Mouse (Mus musculus) lung, postnatal 0 days (tissue): ENCODE measurements around the gene Rnf7. TPM values are rescaled to one million over a fixed set of nuclear protein-coding genes. Genes with fewer than 3 reads are reported as not detected.
A peak's percentile ranks its signal among the peaks of the same experiment; 100 is the strongest.
"Not testable (repeated sequence)": the region's sequence is repeated elsewhere in the genome, so short reads cannot be mapped to it uniquely, and the experiment has no call there.

Source experiments
- ATAC-seq: fragments of 200-750 bp; cut with Nextera tagmentation; 2 replicates; pipeline ENCODE4 v1.8.0; 2017; ENCODE audit warnings: moderate library complexity
- DNase-seq: peaks from one replicate; pipeline ENCODE4 v3.0.0-alpha.2; 2016; ENCODE audit warnings: low spot score
- H3K27ac ChIP-seq: fragments of 300-500 bp; sonication (generic); 2 replicates; pipeline ENCODE4 v1.5.1; 2014; ENCODE audit warnings: antibody characterized with exemption, mild to moderate bottlenecking, low read length, mixed read lengths
- H3K27me3 ChIP-seq: fragments of 300-500 bp; sonication (generic); replicated peaks from 2 replicates; pipeline ENCODE4 v1.6.1; 2014; ENCODE audit warnings: low read length, mixed read lengths; ENCODE audit not compliant: insufficient read depth
- H3K36me3 ChIP-seq: fragments of 300-500 bp; sonication (generic); 2 replicates; pipeline ENCODE4 v1.6.1; 2014; ENCODE audit warnings: low read length, mixed read lengths; ENCODE audit not compliant: insufficient read depth
- H3K4me1 ChIP-seq: fragments of 300-500 bp; sonication (generic); 2 replicates; pipeline ENCODE4 v1.6.1; 2014; ENCODE audit warnings: antibody characterized with exemption, low read depth, low read length, mixed read lengths; ENCODE audit not compliant: insufficient read depth
- H3K4me2 ChIP-seq: fragments of 300-500 bp; sonication (generic); replicated peaks from 2 replicates; pipeline ENCODE4 v1.6.1; 2014; ENCODE audit warnings: low read depth, mild to moderate bottlenecking, low read length, moderate library complexity, mixed read lengths
- H3K4me3 ChIP-seq: fragments of 300-500 bp; sonication (generic); 2 replicates; pipeline ENCODE4 v1.5.1; 2014; ENCODE audit warnings: low read depth, low read length
- H3K9ac ChIP-seq: fragments of 300-500 bp; sonication (generic); replicated peaks from 2 replicates; pipeline ENCODE4 v1.6.1; 2014; ENCODE audit warnings: low read depth, mild to moderate bottlenecking
- H3K9me3 ChIP-seq: fragments of 300-500 bp; sonication (generic); 2 replicates; pipeline ENCODE4 v1.6.1; 2016; ENCODE audit warnings: low read length, mixed read lengths
- CTCF ChIP-seq: IDR thresholded peaks from 2 replicates; pipeline ENCODE4 v1.5.1; 2016; ENCODE audit warnings: antibody characterized with exemption, mild to moderate bottlenecking
- EP300 ChIP-seq: IDR thresholded peaks from 2 replicates; pipeline ENCODE4 v1.6.1; 2016; ENCODE audit warnings: antibody characterized with exemption, mild to moderate bottlenecking, control low read depth
- WGBS: fragments of 180-500 bp; shearing (Covaris S2); extraction: QIAGEN DNeasy Blood & Tissue Kit; methylation state at CpG from one replicate; pipeline ENCODE4 v1.1.7; 2014; 5-methylcytosine and 5-hydroxymethylcytosine counted together
- polyA plus RNA-seq: library from polyadenylated mRNA; unstranded; fragments of >200 nt; fragmentation: Nextera tagmentation; extraction: Ambion mirVana; gene quantifications from 2 replicates; pipeline ENCODE4 v1.2.1, GENCODE M21; 2015

Gene Rnf7
- polyA plus RNA-seq, 1 experiment from 2014 or later = 168 TPM

- 66% methylated on average over 6 of the region's 6 CpGs for WGBS
Measured at GRCm38 (mm10) chr9:96502856-96503610, 24.6 kb upstream of the Rnf7 start.

GRCm38 (mm10) chr9:96501217-96501616 is 22.7 kb upstream of the Rnf7 start:
- Histone ChIP-seq H3K36me3 (no peaks in the 10 kb centered on the region), H3K4me1 (no peaks in the 10 kb centered on the region), H3K4me2 (no peak overlapping the region), H3K9me3 (no peaks in the 10 kb centered on the region), H3K4me3 (no peak overlapping the region), H3K27ac (no peak overlapping the region), H3K27me3 (no peaks in the 10 kb centered on the region), H3K9ac (no peak overlapping the region)
- WGBS = 62% methylated on average over 7 of the region's 7 CpGs
- TF ChIP-seq CTCF = no peak
- TF ChIP-seq EP300 = no peak
- ATAC-seq (no peak), DNase-seq (peak; percentile 35)

More at GRCm38 (mm10) chr9:96502856-96503610, 24.6 kb upstream of the Rnf7 start:
- no peak for DNase-seq
- no peak for ATAC-seq
- Histone ChIP-seq H3K36me3 (no peaks in the 10 kb centered on the region), H3K4me1 (no peaks in the 10 kb centered on the region), H3K4me3 (no peak overlapping the region), H3K9me3 (no peaks in the 10 kb centered on the region), H3K27me3 (no peaks in the 10 kb centered on the region), H3K9ac (no peak overlapping the region), H3K4me2 (no peak overlapping the region), H3K27ac (no peak overlapping the region)
- TF ChIP-seq EP300 (no peak), CTCF (no peak)

GRCm38 (mm10) chr9:96493212-96493611 is 14.7 kb upstream of the Rnf7 start:
- DNase-seq = peak; percentile 31
- H3K27me3 ChIP-seq = no peaks in the 10 kb centered on the region
- H3K4me3 ChIP-seq = no peak overlapping the region
- no peak overlapping the region for H3K9ac ChIP-seq
- H3K9me3 ChIP-seq = no peaks in the 10 kb centered on the region
- 34% methylated on average over 3 of the region's 3 CpGs for WGBS
- H3K27ac ChIP-seq = no peak overlapping the region
- TF ChIP-seq CTCF (no peak), EP300 (no peak)
- H3K4me1 ChIP-seq = no peaks in the 10 kb centered on the region; the same call in 1 of the 2 replicates
- H3K4me2 ChIP-seq = no peak overlapping the region
- H3K36me3 ChIP-seq = no peaks in the 10 kb centered on the region
- no peak for ATAC-seq

DNA sequence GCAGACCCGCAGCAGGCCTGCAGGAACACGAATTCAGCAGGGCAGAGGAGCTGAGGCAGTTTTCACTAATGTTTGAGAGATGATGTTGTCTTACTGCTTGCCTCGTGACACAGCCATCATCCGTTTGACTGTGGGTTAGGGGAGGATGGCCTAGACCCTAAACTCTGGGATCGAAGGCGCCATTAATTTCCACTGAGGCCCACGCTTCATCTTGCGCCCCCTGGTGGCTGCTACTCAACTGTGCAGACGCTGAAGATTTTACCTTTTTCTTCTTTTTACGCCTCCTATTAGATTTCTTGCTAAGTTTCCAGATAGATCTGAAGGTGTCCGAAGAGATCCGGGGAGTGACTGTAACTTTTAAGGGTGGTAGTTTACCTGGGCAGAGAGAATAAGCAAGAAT is 13.3 kb upstream of the Rnf7 start:
- Histone ChIP-seq H3K27me3 (no peaks in the 10 kb centered on the region), H3K9ac (no peak overlapping the region), H3K36me3 (no peaks in the 10 kb centered on the region), H3K27ac (no peak overlapping the region), H3K4me1 (no peaks in the 10 kb centered on the region; the same call in 1 of the 2 replicates), H3K4me2 (no peak overlapping the region), H3K4me3 (no peak overlapping the region), H3K9me3 (no peaks in the 10 kb centered on the region)
- TF ChIP-seq EP300 (no peak), CTCF (peak; percentile 87)
- 39% methylated on average over 12 of the region's 12 CpGs for WGBS
- ATAC-seq (no peak), DNase-seq (peak; percentile 46)

- not testable (repeated sequence) for DNase-seq, H3K4me2 ChIP-seq, H3K4me3 ChIP-seq, H3K27ac ChIP-seq, ATAC-seq, H3K9me3 ChIP-seq, H3K27me3 ChIP-seq, H3K4me1 ChIP-seq, H3K9ac ChIP-seq, H3K36me3 ChIP-seq
- 85% methylated on average over 5 of the region's 5 CpGs for WGBS
Measured at GRCm38 (mm10) chr9:96487869-96488268, 9.4 kb upstream of the Rnf7 start.

GRCm38 (mm10) chr9:96483648-96484047 is 5.2 kb upstream of the Rnf7 start:
- Histone ChIP-seq H3K4me1 (no peaks in the 10 kb centered on the region), H3K9me3 (no peaks in the 10 kb centered on the region), H3K4me3 (no peak overlapping the region), H3K4me2 (no peak overlapping the region), H3K36me3 (no peaks in the 10 kb centered on the region), H3K27me3 (no peaks in the 10 kb centered on the region), H3K9ac (no peak overlapping the region), H3K27ac (no peak overlapping the region)
- ATAC-seq (peak; percentile 46), DNase-seq (peak; percentile 29)
- TF ChIP-seq CTCF (no peak), EP300 (no peak; the same call in 1 of the 2 replicates)
- 42% methylated on average over 2 of the region's 2 CpGs for WGBS
